Mouse (Mus musculus): Measurements from ENCODE around the gene Gm29609.

DNA sequence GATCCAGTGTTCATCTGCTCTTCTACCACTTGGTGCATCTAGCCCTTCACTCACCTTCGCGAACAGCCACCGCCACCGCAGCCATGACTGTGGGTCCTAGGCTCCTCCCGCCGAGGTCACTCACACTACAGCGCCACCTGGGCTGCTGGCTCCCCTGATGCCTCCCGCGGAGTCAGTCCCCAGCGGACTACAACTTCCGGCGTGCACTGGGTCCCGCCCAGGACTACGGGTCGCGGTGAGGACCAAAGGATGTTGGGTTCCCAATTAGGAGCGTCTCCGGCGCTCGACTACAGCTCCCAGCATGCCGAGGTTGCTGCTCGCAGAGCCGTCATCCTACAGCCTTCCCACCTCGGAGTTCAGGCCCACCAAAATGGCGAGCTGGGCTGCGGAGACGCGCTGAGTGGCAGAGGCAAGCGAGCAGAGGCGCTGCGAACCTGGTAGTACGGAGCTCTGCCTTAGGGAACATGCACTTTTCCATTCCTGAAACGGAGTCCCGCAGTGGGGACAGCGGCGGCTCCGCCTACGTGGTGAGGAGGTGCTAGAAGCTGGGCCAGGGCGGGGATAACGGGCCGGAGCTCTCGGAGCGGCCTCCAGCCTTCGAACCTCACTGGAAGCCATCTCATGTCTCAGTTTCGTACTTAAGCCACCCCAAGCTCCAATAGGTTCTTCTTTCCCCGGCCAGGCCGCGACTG, 13.4 kb upstream of the Gm29609 start, which contains the start of the genes Snx17 and Eif2b4:
- TF ChIP-seq GATA1 (IDR thresholded peaks at IDR 0.05; ENCODE audit: low read length), result no peak
- no peak for TF ChIP-seq TAL1 (IDR thresholded peaks at IDR 0.05; ENCODE audit: low read length)

Data from erythroblast, embryonic 14.5 days (primary cell).